Mouse (Mus musculus) central nervous system, embryonic 18 days (tissue): ENCODE data around the gene Ube2u. TPM values are rescaled to one million over a fixed set of nuclear protein-coding genes. Genes with fewer than 3 reads are reported as not detected.

ENCODE experiments used
- polyA plus RNA-seq: library from polyadenylated mRNA; depleted of rRNA; stranded (reverse); fragments of >200 nt; gene quantifications from 2 replicates; pipeline ENCODE4 v1.2.3, GENCODE M21; 2012; rRNA removed

Gene Ube2u
- 0.12 and 0.16 TPM in 2 replicates for polyA plus RNA-seq

DNA sequence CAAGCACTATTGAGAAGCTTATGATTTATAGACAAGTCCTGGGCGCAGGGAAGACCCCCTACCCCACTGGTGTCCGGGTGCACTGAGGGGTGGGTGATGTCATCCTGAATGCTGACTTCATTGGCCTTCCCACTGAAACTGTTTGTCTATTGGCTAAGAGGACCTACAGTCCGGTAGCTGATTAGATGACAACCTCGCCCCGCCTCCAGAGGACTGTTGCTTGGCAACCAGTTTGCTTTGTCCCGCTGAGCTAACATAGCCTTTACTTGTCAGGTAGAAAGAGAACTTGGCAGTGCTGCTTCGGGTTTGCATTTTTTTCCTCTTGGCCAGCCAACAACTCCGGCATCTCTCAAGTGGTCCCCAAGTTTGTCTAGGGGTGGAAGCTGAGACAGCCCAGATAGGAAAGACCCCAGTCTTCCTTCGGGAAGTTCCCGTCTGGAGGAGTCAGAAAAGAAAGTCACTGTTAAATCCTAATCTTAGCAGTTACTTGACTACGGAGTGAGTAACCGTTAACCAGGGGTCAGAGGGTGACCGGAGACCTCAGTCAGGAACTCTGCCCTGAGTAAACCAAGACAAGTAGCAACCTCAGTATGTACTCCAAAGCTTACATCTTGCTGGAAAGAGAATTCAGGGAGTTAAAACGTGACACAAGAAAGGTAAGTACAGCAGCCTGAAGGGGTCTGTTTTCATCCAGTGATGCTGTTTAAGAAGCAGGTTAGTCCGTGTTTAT lies at the start of gene Ube2u:
Gene Ube2u (plus strand): TSS at position 258 of the 730 bp plus-strand sequence.

